ENCODE assay signal across 8 mouse cellular contexts in the genomic region with DNA sequence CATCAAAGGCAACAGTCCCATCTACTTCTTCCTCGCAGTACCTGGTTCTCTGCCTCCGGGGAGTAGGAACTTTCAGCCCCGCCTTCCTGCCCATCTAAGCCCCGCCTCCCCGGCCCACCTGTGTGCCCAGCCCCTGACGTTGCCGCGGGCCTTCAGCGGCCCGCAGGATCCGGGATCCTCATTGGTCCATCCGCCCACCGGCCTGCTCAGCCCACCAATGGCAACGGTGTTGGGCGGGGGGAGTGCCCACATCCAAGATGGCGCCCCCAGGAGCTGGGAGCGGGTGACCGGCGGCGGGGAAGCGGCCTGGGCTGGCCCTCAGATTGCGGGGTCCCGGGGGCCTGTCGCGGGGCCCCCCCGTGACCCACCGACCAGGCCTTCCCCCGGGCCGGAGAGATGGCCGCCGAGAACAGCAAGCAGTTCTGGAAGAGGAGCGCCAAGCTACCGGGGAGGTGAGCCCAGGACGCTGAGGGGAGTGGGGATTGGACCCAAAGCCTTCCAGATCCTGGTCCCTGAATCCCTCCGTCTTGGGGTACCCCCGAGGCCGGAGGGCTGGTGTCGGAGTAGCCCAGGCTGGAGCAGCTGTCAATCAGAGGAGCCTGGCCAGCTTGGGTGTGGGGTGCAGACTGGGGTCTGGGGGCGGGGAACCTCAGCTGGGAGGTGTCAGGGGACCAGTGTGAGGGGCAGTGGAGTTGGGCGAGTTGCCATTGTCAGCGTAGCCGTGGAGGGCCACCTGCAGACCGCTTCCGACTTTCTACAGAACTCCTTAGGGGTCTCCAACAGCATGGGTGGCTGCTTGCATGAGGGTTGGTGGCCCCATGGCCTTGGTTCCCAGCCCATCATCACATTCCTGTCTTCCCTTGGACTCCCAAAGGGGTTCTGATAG. TPM values are rescaled to one million over a fixed set of nuclear protein-coding genes. Genes with fewer than 3 reads are reported as not detected.
A peak's percentile ranks its signal among the peaks of the same experiment; 100 is the strongest.
DNase-seq lines count a peak whose midpoint lies in the region; ATAC-seq lines count a peak whose summit lies in the region.

A gene (minus strand): TSS at position 96 of the 886 bp plus-strand sequence.
A gene (plus strand): TSS at position 243 of the 886 bp plus-strand sequence.

- peak; percentile 80 for DNase-seq in c-Kit-negative CD71-positive TER-119-positive erythroid progenitor cells, embryonic 14.5 days (ENCODE audit: low read depth, low spot score)
- DNase-seq in forebrain, embryonic 10.5 days (ENCODE audit: extremely low spot score, low spot score): peak; percentile 92
- peak; percentile 98 for DNase-seq in kidney, postnatal 36 days
- peak; percentile 90 for DNase-seq in telencephalon, adult 2 months (ENCODE audit: low read depth, low spot score)

- no peaks in the 10 kb centered on the region for H3K9me3 ChIP-seq in forebrain, embryonic 10.5 days
- no peaks in the 10 kb centered on the region for H3K9me3 ChIP-seq in heart, embryonic 16.5 days (replicated peaks; ENCODE audit: control insufficient read depth, low read length)
- H3K9me3 ChIP-seq in liver, embryonic 15.5 days (replicated peaks): no peaks in the 10 kb centered on the region
- H3K9me3 ChIP-seq in neural tube, embryonic 12.5 days: no peaks in the 10 kb centered on the region

- peaks cover 25% of the 10 kb centered on the region for H3K4me1 ChIP-seq in forebrain, embryonic 10.5 days
- H3K4me1 ChIP-seq in heart, embryonic 16.5 days (ENCODE audit: control insufficient read depth, insufficient read depth, low read length): peaks cover 17% of the 10 kb centered on the region
- H3K4me1 ChIP-seq in liver, embryonic 15.5 days (replicated peaks): peaks cover 44% of the 10 kb centered on the region
- peaks cover 14% of the 10 kb centered on the region for H3K4me1 ChIP-seq in neural tube, embryonic 12.5 days

- peaks cover 1% of the 10 kb centered on the region; the same call in 1 of the 2 replicates for H3K36me3 ChIP-seq in forebrain, embryonic 10.5 days (replicated peaks)
- no peaks in the 10 kb centered on the region for H3K36me3 ChIP-seq in heart, embryonic 16.5 days (ENCODE audit: control insufficient read depth, insufficient read depth)
- no peaks in the 10 kb centered on the region for H3K36me3 ChIP-seq in liver, embryonic 15.5 days (replicated peaks)
- no peaks in the 10 kb centered on the region for H3K36me3 ChIP-seq in neural tube, embryonic 12.5 days

- peak within 1 kb of the TSS; percentile 96 for H3K4me2 ChIP-seq in heart, embryonic 16.5 days (ENCODE audit: low read depth, low read length)
- H3K4me2 ChIP-seq in liver, embryonic 15.5 days: peak within 1 kb of the TSS; percentile 96
- H3K4me2 ChIP-seq in neural tube, embryonic 12.5 days (replicated peaks): peak within 1 kb of the TSS; percentile 99

- H3K27me3 ChIP-seq in forebrain, embryonic 10.5 days (ENCODE audit: poor library complexity, severe bottlenecking): no peaks in the 10 kb centered on the region
- no peaks in the 10 kb centered on the region for H3K27me3 ChIP-seq in heart, embryonic 16.5 days (ENCODE audit: control insufficient read depth, insufficient read depth, low read length)
- H3K27me3 ChIP-seq in liver, embryonic 15.5 days: no peaks in the 10 kb centered on the region
- no peaks in the 10 kb centered on the region for H3K27me3 ChIP-seq in neural tube, embryonic 12.5 days (replicated peaks)

- H3K27ac ChIP-seq in forebrain, embryonic 10.5 days: peak within 1 kb of the TSS; percentile 95
- H3K27ac ChIP-seq in heart, embryonic 16.5 days (ENCODE audit: low read length): peak within 1 kb of the TSS; percentile 17
- H3K27ac ChIP-seq in liver, embryonic 15.5 days (replicated peaks): peak within 1 kb of the TSS; percentile 49; the same call in 1 of the 2 replicates
- no peak within 1 kb of the TSS for H3K27ac ChIP-seq in neural tube, embryonic 12.5 days

- H3K4me3 ChIP-seq in forebrain, embryonic 10.5 days: peak within 1 kb of the TSS; percentile 99
- peak within 1 kb of the TSS; percentile 73 for H3K4me3 ChIP-seq in heart, embryonic 16.5 days (ENCODE audit: low read length)
- H3K4me3 ChIP-seq in liver, embryonic 15.5 days (replicated peaks): peak within 1 kb of the TSS; percentile 74
- H3K4me3 ChIP-seq in neural tube, embryonic 12.5 days: peak within 1 kb of the TSS; percentile 93

- H3K9ac ChIP-seq in heart, embryonic 16.5 days (ENCODE audit: low read length): peak within 1 kb of the TSS; percentile 82
- peak within 1 kb of the TSS; percentile 73 for H3K9ac ChIP-seq in liver, embryonic 15.5 days
- H3K9ac ChIP-seq in neural tube, embryonic 12.5 days: peak within 1 kb of the TSS; percentile 89

- WGBS in forebrain, embryonic 10.5 days: under 1% methylated on average over 44 of the region's 44 CpGs
- under 1% methylated on average over 44 of the region's 44 CpGs for WGBS in heart, embryonic 16.5 days
- 2% methylated on average over 44 of the region's 44 CpGs for WGBS in liver, embryonic 15.5 days (ENCODE audit: insufficient replicate concordance)
- under 1% methylated on average over 44 of the region's 44 CpGs for WGBS in neural tube, embryonic 12.5 days

- ATAC-seq in CD4-positive, CD25-positive, alpha-beta regulatory T cell, adult 4 months: peak; percentile 92
- ATAC-seq in heart, embryonic 16.5 days (replicated peaks; ENCODE audit: extremely low read depth, insufficient read depth, low FRiP score): peak; percentile 99
- ATAC-seq in liver, embryonic 15.5 days (ENCODE audit: insufficient read depth): peak; percentile 94
- ATAC-seq in neural tube, embryonic 12.5 days (ENCODE audit: low FRiP score, low read depth): peak; percentile 97

RNA-seq across cellular contexts. Expression of the first gene that starts in this region (rescaled TPM):
- polyA plus RNA-seq in CD4-positive, CD25-positive, alpha-beta regulatory T cell, adult 4 months (2017; shearing (Covaris generic)): not detected
- polyA plus RNA-seq in forebrain, embryonic 10.5 days (2016; fragmentation: Nextera tagmentation; extraction: Ambion mirVana): not detected in 2 replicates
- polyA plus RNA-seq in heart, embryonic 16.5 days (2015; fragmentation: Nextera tagmentation; extraction: Ambion mirVana): not detected in 2 replicates
- not detected in 2 replicates for polyA plus RNA-seq in liver, embryonic 15.5 days (2015; fragmentation: Nextera tagmentation; extraction: Ambion mirVana)
- not detected in 2 replicates for polyA plus RNA-seq in neural tube, embryonic 12.5 days (2016; fragmentation: Nextera tagmentation; extraction: Ambion mirVana)

RNA-seq across cellular contexts. Expression of the second gene that starts in this region (rescaled TPM):
- 10 to 100 TPM in 1 of 2 experiments, 1 to 10 TPM in 1; 9.5 to 11.2 TPM for polyA plus RNA-seq in CD4-positive, CD25-positive, alpha-beta regulatory T cell, adult 4 months (2017; shearing (Covaris generic))
- polyA plus RNA-seq in forebrain, embryonic 10.5 days (2016; fragmentation: Nextera tagmentation; extraction: Ambion mirVana): 18.3 and 19.3 TPM in 2 replicates
- 9.1 and 9.9 TPM in 2 replicates for polyA plus RNA-seq in heart, embryonic 16.5 days (2015; fragmentation: Nextera tagmentation; extraction: Ambion mirVana)
- 2.9 and 3.3 TPM in 2 replicates for polyA plus RNA-seq in liver, embryonic 15.5 days (2015; fragmentation: Nextera tagmentation; extraction: Ambion mirVana)
- 21.9 and 26.9 TPM in 2 replicates for polyA plus RNA-seq in neural tube, embryonic 12.5 days (2016; fragmentation: Nextera tagmentation; extraction: Ambion mirVana)
